Mouse (Mus musculus): ENCODE results near the gene Lrp2.

Lrp2 gene

GRCm38 (mm10) chr2:69518307-69518706 lies 67.6 kb downstream of the Lrp2 start:
- no peak for DNase-seq (ENCODE audit: low spot score in 2 of 2)

DNA sequence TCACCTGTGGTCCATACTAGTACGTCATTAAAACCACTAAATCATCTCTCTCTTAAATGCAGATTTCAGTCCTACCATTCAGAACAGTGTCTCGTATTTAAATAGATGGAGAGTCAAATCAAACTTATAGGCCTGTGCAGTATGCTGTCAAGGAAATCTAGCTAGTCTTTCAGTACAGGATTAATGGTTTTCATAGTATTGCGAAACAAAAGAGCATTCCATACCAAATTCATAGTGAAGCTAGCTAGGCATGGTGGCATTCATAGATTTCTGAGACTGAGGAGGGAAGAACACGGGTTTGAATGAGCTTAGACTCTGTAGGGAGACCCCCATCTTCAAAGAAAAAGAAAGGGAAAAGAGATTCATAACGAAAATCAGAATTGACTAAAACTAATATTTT lies 74.1 kb downstream of the Lrp2 start:
- no peak for DNase-seq (ENCODE audit: low spot score in 2 of 2)

- DNase-seq (ENCODE audit: low spot score in 2 of 2): no peak
Measured at GRCm38 (mm10) chr2:69500357-69500756, 85.5 kb downstream of the Lrp2 start.

- DNase-seq (ENCODE audit: low spot score in 2 of 2): no peak
Measured at GRCm38 (mm10) chr2:69493130-69493529, 92.7 kb downstream of the Lrp2 start.

DNA sequence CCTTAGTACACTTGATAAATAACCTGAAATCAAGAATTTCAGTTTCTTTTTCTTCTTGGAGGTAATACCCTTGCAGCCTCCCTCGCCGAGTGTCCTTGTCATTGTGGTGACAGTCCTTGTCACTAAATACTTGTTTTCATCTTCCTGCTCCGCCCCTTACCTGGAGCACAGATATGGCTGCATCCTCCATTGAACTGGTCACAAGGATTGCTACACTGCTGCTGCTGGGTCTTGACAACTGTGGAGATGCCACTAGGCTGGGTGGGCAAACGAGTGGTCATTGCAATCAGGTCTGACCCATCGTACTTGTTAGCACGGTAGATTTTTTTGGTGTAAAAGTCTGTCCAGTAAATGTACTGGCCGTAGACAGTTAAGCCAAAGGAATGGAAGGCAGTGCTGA lies 104.9 kb downstream of the Lrp2 start:
- DNase-seq (ENCODE audit: low spot score in 2 of 2): no peak

- DNase-seq (ENCODE audit: low spot score in 2 of 2): no peak
Measured at GRCm38 (mm10) chr2:69479859-69480258, 106.0 kb downstream of the Lrp2 start.

DNA sequence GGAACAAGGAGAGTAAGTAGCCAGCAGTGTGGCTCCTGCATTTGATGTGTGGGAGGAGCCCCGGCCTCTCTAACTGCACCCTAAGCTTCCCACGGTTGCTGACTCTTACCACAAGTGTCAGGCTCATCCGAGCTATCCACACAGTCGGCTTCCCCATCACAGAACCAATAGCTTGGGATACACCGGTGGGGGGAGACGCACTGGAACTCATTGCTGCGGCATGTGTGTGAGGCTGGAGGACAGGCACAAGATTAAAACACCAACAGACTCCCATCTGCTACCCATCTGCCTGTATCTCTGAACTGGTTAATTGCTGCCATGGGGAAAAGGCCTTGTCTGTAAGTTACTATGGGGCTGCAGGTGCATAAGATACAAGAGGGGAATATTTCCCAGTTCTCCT lies 109.0 kb downstream of the Lrp2 start:
- DNase-seq (ENCODE audit: low spot score in 2 of 2): no peak

DNA sequence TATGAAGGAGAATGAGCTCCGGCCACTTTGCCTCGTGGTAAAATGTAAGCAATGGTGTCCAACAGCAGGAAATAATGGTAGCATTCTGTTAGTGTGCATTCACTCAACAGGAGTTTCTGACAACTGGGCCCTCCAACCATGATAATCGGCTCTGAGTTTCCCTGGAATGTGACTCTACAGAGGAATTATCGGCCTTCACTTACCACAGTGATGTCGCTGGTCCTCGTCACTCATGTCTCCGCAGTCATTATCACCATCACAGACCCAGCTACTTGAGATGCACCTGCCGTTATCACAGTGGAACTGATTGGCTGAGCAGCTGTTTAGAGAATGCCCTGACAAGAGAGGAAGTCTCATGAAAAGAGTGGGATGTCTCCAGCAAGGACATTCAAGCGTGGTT lies 110.7 kb downstream of the Lrp2 start:
- no peak for DNase-seq (ENCODE audit: low spot score in 2 of 2)

GRCm38 (mm10) chr2:69471837-69472236 lies 114.0 kb downstream of the Lrp2 start:
- no peak for DNase-seq (ENCODE audit: low spot score in 2 of 2)

- no peak for DNase-seq (ENCODE audit: low spot score in 2 of 2)
Measured at GRCm38 (mm10) chr2:69463609-69464008, 122.3 kb downstream of the Lrp2 start.

GRCm38 (mm10) chr2:69459481-69459880 lies 126.4 kb downstream of the Lrp2 start:
- DNase-seq (ENCODE audit: low spot score in 2 of 2): no peak

GRCm38 (mm10) chr2:69451128-69451527 lies 134.7 kb downstream of the Lrp2 start:
- no peak for DNase-seq (ENCODE audit: low spot score in 2 of 2)

- no peak for DNase-seq (ENCODE audit: low spot score in 2 of 2)
Measured at GRCm38 (mm10) chr2:69448581-69448980, 137.3 kb downstream of the Lrp2 start.

- no peak for DNase-seq (ENCODE audit: low spot score in 2 of 2)
Measured at GRCm38 (mm10) chr2:69445896-69446472, 139.9 kb downstream of the Lrp2 start.

DNA sequence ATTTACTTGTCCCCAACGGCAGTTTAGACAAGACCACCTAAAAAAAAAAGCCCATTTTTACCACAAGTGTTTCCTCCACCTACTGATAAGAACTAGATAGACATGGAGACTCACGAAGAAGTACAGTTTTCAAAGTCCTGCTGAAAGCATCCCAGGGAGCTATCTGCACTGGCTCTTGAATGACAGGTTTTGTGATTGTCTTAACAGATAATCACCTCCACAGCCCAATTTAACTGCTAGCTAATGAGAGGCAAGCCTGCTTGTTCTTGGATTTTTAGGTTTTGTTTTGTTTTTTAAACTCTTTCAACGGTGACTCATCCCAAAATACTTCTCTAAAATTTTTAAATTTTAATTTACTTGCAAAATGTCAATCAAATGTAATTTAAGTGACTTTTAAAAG lies 144.2 kb downstream of the Lrp2 start:
- DNase-seq (ENCODE audit: low spot score in 2 of 2): no peak

- peak in 1 of 2 experiments; percentile 36 for DNase-seq (ENCODE audit: low spot score in 2 of 2)
Measured at GRCm38 (mm10) chr2:69428116-69428515, 157.7 kb downstream of the Lrp2 start.

- no peak for DNase-seq (ENCODE audit: low spot score in 2 of 2)
Measured at GRCm38 (mm10) chr2:69427141-69427540, 158.7 kb downstream of the Lrp2 start.

DNA sequence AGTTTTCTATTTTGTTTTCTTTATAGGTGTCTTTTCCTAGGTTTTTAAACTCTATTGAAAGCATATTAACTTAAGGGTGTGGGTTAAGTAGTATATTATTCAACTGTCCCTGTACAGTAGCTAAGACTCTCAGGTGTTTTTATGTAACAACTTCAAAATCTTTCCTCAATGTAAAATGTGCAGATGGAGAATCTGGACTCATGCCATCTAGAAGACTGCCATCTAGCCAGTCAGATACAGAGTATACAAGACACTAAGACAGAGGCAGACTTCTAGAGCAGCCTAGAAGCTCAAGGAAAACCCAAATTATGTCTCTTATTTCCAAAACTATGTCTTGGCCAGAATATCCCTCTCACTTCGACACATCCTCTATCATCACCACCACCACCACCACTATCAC lies 159.8 kb downstream of the Lrp2 start:
- DNase-seq (ENCODE audit: low spot score in 2 of 2): no peak

GRCm38 (mm10) chr2:69424829-69425228 lies 161.0 kb downstream of the Lrp2 start:
- DNase-seq (ENCODE audit: low spot score in 2 of 2): no peak

DNA sequence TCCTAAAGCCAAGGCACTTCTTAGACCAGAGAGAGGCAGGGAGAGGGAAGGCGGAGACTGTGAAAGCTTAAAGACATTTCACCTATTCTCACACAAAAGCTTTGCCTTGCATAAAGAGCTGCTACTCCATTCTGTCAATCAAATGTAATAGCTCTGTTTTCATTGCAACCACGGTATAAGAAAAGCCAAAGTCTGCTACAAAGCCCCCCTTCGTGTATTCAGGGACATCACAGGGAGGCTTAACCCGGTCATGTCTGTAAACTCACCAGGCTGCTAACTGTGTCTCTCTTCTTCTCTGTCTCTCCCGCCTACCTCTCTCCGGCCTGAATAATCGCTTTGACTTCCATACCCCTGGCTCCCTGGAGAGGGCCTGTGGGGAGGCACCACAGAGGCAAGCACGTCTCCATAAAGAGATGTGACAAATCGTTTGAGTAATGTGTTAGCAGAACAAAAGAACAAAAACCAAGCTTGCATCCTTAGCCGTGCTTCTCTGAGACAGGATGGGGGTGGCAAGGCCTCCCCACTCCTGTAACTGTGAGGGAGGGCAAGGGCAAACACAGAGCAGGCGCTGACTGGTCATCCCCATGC lies 167.5 kb downstream of the Lrp2 start:
- DNase-seq (ENCODE audit: low spot score in 2 of 2): no peak

GRCm38 (mm10) chr2:69415070-69415469 lies 170.8 kb downstream of the Lrp2 start:
- no peak for DNase-seq (ENCODE audit: low spot score in 2 of 2)

DNA sequence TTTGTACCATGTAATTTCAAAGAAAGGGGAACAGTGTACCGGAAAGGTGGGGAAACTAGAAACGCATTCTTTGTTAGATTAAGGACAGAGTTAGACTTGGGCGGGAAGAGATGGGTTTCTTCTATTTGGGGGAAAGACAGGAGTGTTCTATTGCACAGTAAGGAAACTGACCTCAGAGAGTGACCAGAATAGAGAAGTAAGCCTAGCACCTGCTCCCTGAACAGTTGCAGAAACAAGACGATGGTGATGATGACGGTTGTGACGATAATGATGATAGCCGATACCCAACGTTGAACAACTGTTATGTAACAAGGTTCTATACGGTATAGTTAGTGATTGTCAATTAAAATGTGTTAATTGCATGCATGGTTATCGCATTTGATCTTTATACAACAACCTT lies 171.3 kb downstream of the Lrp2 start:
- no peak for DNase-seq (ENCODE audit: low spot score in 2 of 2)

DNA sequence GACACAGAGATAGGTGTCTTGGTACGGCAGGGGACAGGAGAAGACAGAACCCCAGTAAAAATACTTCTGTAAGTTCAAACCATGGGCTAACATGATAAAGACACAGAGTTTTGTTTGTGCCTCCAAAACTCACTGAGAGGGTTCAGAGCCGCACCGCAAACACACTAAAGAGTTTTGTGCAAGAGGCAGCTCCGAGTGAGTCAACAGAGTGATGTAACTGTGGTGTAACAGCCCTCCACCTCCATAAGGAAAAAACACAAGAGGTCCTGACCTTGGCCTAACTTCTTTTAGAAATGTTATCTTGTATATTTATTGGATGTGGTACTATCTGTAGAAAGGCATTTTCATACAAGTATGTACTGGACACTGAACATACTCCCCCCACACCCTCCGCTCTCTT lies 180.2 kb downstream of the Lrp2 start:
- DNase-seq (ENCODE audit: low spot score in 2 of 2): no peak

DNA sequence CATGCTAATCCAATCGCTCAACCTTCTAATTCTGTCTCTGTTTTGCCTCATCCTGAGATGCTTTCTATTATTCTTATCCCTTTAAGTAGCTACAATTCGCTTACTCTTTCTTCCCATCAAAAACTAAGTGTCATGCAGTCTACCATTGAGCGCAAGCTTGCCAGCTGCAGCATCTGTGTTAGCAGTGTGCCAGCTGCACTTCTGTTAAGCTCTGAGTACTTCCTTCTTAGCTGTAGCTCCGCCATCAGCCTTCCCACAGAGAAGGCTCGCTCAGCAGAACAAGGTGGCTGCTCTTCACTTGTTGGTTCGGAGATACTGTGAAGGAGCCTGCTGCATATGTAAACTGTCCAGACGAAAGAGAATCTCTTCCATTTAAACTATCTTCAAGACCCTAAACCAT lies 183.6 kb downstream of the Lrp2 start:
- no peak for DNase-seq (ENCODE audit: low spot score in 2 of 2)
